Mouse (Mus musculus) neural tube, embryonic 15.5 days (tissue): ENCODE results near the gene Olfr1440. TPM values are rescaled to one million over a fixed set of nuclear protein-coding genes. Genes with fewer than 3 reads are reported as not detected.

ENCODE experiments used
- ATAC-seq: fragments of 200-750 bp; cut with Nextera tagmentation; 2 replicates; pipeline ENCODE4 v1.8.0; 2017; ENCODE audit warnings: mild to moderate bottlenecking, moderate TSS enrichment, moderate library complexity; ENCODE audit not compliant: low FRiP score
- H3K27ac ChIP-seq: fragments of 300-500 bp; sonication (generic); replicated peaks from 2 replicates; pipeline ENCODE4 v1.5.1; 2015; ENCODE audit warnings: mild to moderate bottlenecking, inconsistent platforms
- H3K27me3 ChIP-seq: fragments of 300-500 bp; sonication (generic); replicated peaks from 2 replicates; pipeline ENCODE4 v1.6.1; 2015; ENCODE audit warnings: inconsistent platforms
- H3K36me3 ChIP-seq: fragments of 300-500 bp; sonication (generic); 2 replicates; pipeline ENCODE4 v1.6.1; 2015; ENCODE audit warnings: inconsistent platforms
- H3K4me1 ChIP-seq: fragments of 300-500 bp; sonication (generic); 2 replicates; pipeline ENCODE4 v1.6.1; 2015; ENCODE audit warnings: inconsistent platforms
- H3K4me2 ChIP-seq: fragments of 300-500 bp; sonication (generic); 2 replicates; pipeline ENCODE4 v1.6.1; 2015; ENCODE audit warnings: inconsistent platforms, mild to moderate bottlenecking, moderate library complexity
- H3K4me3 ChIP-seq: fragments of 300-500 bp; sonication (generic); replicated peaks from 2 replicates; pipeline ENCODE4 v1.5.1; 2015; ENCODE audit warnings: mild to moderate bottlenecking, inconsistent platforms
- H3K9ac ChIP-seq: fragments of 300-500 bp; sonication (generic); replicated peaks from 2 replicates; pipeline ENCODE4 v1.6.1; 2015; ENCODE audit warnings: mild to moderate bottlenecking, inconsistent platforms
- H3K9me3 ChIP-seq: fragments of 300-500 bp; sonication (generic); replicated peaks from 2 replicates; pipeline ENCODE4 v1.6.1; 2016; ENCODE audit warnings: inconsistent platforms
- WGBS: fragments of 180-500 bp; shearing (Covaris S2); methylation state at CpG from one replicate; pipeline ENCODE4 v1.1.7; 2015; ENCODE audit warnings: mixed read lengths; 5-methylcytosine and 5-hydroxymethylcytosine counted together
- polyA plus RNA-seq: library from polyadenylated mRNA; unstranded; fragments of >200 nt; fragmentation: Nextera tagmentation; extraction: Ambion mirVana; gene quantifications from 2 replicates; pipeline ENCODE4 v1.2.1, GENCODE M21; 2015

Gene Olfr1440
- polyA plus RNA-seq: not detected in 2 replicates

- no peak within 1 kb of the TSS for H3K4me3 ChIP-seq
Observed at GRCm38 (mm10) chr19:12386979-12387378, at the start of gene Olfr1440. TSS of gene Olfr1440 (plus strand) at chr19:12387279.

GRCm38 (mm10) chr19:12373004-12373403, 14.1 kb upstream of the Olfr1440 start:
- H3K27ac ChIP-seq: no peak overlapping the region
- H3K4me1 ChIP-seq: no peaks in the 10 kb centered on the region
- H3K27me3 ChIP-seq: no peaks in the 10 kb centered on the region
- ATAC-seq: no peak
- H3K9ac ChIP-seq: no peak overlapping the region
- no peak overlapping the region for H3K4me2 ChIP-seq
- no peaks in the 10 kb centered on the region for H3K9me3 ChIP-seq
- no peak overlapping the region for H3K4me3 ChIP-seq
- 83% methylated on average over 3 of the region's 3 CpGs for WGBS
- no peaks in the 10 kb centered on the region for H3K36me3 ChIP-seq

More at GRCm38 (mm10) chr19:12386979-12387378, at the start of gene Olfr1440:
- 73% methylated on average over 2 of the region's 2 CpGs for WGBS
- Histone ChIP-seq H3K27me3 (no peaks in the 10 kb centered on the region), H3K4me2 (no peak within 1 kb of the TSS), H3K9ac (no peak within 1 kb of the TSS), H3K4me1 (no peaks in the 10 kb centered on the region), H3K9me3 (no peaks in the 10 kb centered on the region), H3K27ac (no peak within 1 kb of the TSS), H3K36me3 (no peaks in the 10 kb centered on the region)
- ATAC-seq: no peak

- 71% methylated on average over 2 of the region's 2 CpGs for WGBS
- H3K4me1 ChIP-seq: no peaks in the 10 kb centered on the region
- no peak overlapping the region for H3K9ac ChIP-seq
- H3K4me2 ChIP-seq: no peak overlapping the region
- no peaks in the 10 kb centered on the region for H3K9me3 ChIP-seq
- H3K27ac ChIP-seq: no peak overlapping the region
- ATAC-seq: no peak
- no peaks in the 10 kb centered on the region for H3K27me3 ChIP-seq
- H3K36me3 ChIP-seq: no peaks in the 10 kb centered on the region
- H3K4me3 ChIP-seq: no peak overlapping the region
Observed at GRCm38 (mm10) chr19:12374465-12375025, 12.5 kb upstream of the Olfr1440 start.

GRCm38 (mm10) chr19:12413737-12414136, 26.7 kb downstream of the Olfr1440 start:
- Histone ChIP-seq H3K9ac (no peak overlapping the region), H3K9me3 (no peaks in the 10 kb centered on the region), H3K27ac (no peak overlapping the region), H3K4me3 (no peak overlapping the region), H3K4me1 (no peaks in the 10 kb centered on the region), H3K4me2 (no peak overlapping the region), H3K27me3 (no peaks in the 10 kb centered on the region), H3K36me3 (no peaks in the 10 kb centered on the region)
- ATAC-seq: no peak

GRCm38 (mm10) chr19:12417361-12417760, 30.3 kb downstream of the Olfr1440 start, which contains the start of gene Olfr1441:
TSS of gene Olfr1441 (plus strand) at chr19:12417433.
- Histone ChIP-seq H3K27me3 (no peaks in the 10 kb centered on the region), H3K9me3 (no peaks in the 10 kb centered on the region), H3K9ac (no peak within 1 kb of the TSS), H3K4me3 (no peak within 1 kb of the TSS), H3K27ac (no peak within 1 kb of the TSS), H3K36me3 (no peaks in the 10 kb centered on the region), H3K4me2 (no peak within 1 kb of the TSS), H3K4me1 (no peaks in the 10 kb centered on the region)
- no peak for ATAC-seq

GRCm38 (mm10) chr19:12418312-12418711, 31.2 kb downstream of the Olfr1440 start:
- no peak for ATAC-seq
- no peaks in the 10 kb centered on the region for H3K36me3 ChIP-seq
- no peak overlapping the region for H3K27ac ChIP-seq
- H3K9me3 ChIP-seq: no peaks in the 10 kb centered on the region
- H3K27me3 ChIP-seq: no peaks in the 10 kb centered on the region
- H3K4me1 ChIP-seq: no peaks in the 10 kb centered on the region
- 87% methylated on average over 3 of the region's 3 CpGs for WGBS
- no peak overlapping the region for H3K4me3 ChIP-seq
- no peak overlapping the region for H3K9ac ChIP-seq
- H3K4me2 ChIP-seq: no peak overlapping the region

GRCm38 (mm10) chr19:12420555-12420954, 33.5 kb downstream of the Olfr1440 start:
- 79% methylated on average over 6 of the region's 6 CpGs for WGBS
- no peak for ATAC-seq
- Histone ChIP-seq H3K9ac (no peak overlapping the region), H3K27ac (no peak overlapping the region), H3K4me2 (no peak overlapping the region), H3K4me1 (no peaks in the 10 kb centered on the region), H3K4me3 (no peak overlapping the region), H3K9me3 (no peaks in the 10 kb centered on the region), H3K36me3 (no peaks in the 10 kb centered on the region), H3K27me3 (no peaks in the 10 kb centered on the region)

- 93% methylated on average over 1 of the region's 1 CpGs for WGBS
- no peak for ATAC-seq
- Histone ChIP-seq H3K27me3 (no peaks in the 10 kb centered on the region), H3K4me2 (no peak overlapping the region), H3K36me3 (no peaks in the 10 kb centered on the region), H3K9ac (no peak overlapping the region), H3K27ac (no peak overlapping the region), H3K4me1 (no peaks in the 10 kb centered on the region), H3K4me3 (no peak overlapping the region), H3K9me3 (no peaks in the 10 kb centered on the region)
Observed at GRCm38 (mm10) chr19:12421680-12422079, 34.6 kb downstream of the Olfr1440 start.

- H3K27me3 ChIP-seq: no peaks in the 10 kb centered on the region
- no peaks in the 10 kb centered on the region for H3K4me1 ChIP-seq
- no peak overlapping the region for H3K4me2 ChIP-seq
- H3K4me3 ChIP-seq: no peak overlapping the region
- H3K27ac ChIP-seq: no peak overlapping the region
- no peak overlapping the region for H3K9ac ChIP-seq
- H3K36me3 ChIP-seq: no peaks in the 10 kb centered on the region
- H3K9me3 ChIP-seq: no peaks in the 10 kb centered on the region
- 94% methylated on average over 5 of the region's 5 CpGs for WGBS
- ATAC-seq: no peak
Observed at GRCm38 (mm10) chr19:12427101-12427500, 40.0 kb downstream of the Olfr1440 start.

- no peak for ATAC-seq
- no peaks in the 10 kb centered on the region for H3K36me3 ChIP-seq
- H3K27me3 ChIP-seq: no peaks in the 10 kb centered on the region
- H3K27ac ChIP-seq: no peak within 1 kb of the TSS
- whole genome bisulfite sequencing: 94% methylated on average over 6 of the region's 6 CpGs
- H3K4me1 ChIP-seq: no peaks in the 10 kb centered on the region
- no peak within 1 kb of the TSS for H3K4me3 ChIP-seq
- H3K9me3 ChIP-seq: no peaks in the 10 kb centered on the region
- no peak within 1 kb of the TSS for H3K4me2 ChIP-seq
- no peak within 1 kb of the TSS for H3K9ac ChIP-seq
Observed at GRCm38 (mm10) chr19:12427605-12428004, 40.5 kb downstream of the Olfr1440 start, which contains the start of gene Pfpl. TSS of gene Pfpl (plus strand) at chr19:12427905.

GRCm38 (mm10) chr19:12433033-12433432, 46.0 kb downstream of the Olfr1440 start:
- Histone ChIP-seq H3K27ac (no peak overlapping the region), H3K9ac (no peak overlapping the region), H3K4me1 (no peaks in the 10 kb centered on the region), H3K4me2 (no peak overlapping the region), H3K4me3 (no peak overlapping the region), H3K9me3 (no peaks in the 10 kb centered on the region), H3K36me3 (no peaks in the 10 kb centered on the region), H3K27me3 (no peaks in the 10 kb centered on the region)
- WGBS: 5% methylated on average over 2 of the region's 2 CpGs
- ATAC-seq: peak; percentile 79

- Histone ChIP-seq H3K4me3 (no peak overlapping the region), H3K9ac (no peak overlapping the region), H3K27ac (no peak overlapping the region), H3K27me3 (no peaks in the 10 kb centered on the region), H3K9me3 (no peaks in the 10 kb centered on the region), H3K4me1 (no peaks in the 10 kb centered on the region), H3K4me2 (no peak overlapping the region), H3K36me3 (no peaks in the 10 kb centered on the region)
- no peak for ATAC-seq
- 93% methylated on average over 4 of the region's 4 CpGs for WGBS
Observed at GRCm38 (mm10) chr19:12435011-12435416, 47.9 kb downstream of the Olfr1440 start.
